ENCODE assay signal across 13 mouse cellular contexts in genomic region chr8:122641406-122641805, GRCm38 (mm10). TPM values are rescaled to one million over a fixed set of nuclear protein-coding genes. Genes with fewer than 3 reads are reported as not detected.
DNase-seq lines count a peak whose midpoint lies in the region; ATAC-seq lines count a peak whose summit lies in the region.
"Had no signal": no experiment of that assay in that cellular context is flagged by ENCODE, and none has a peak within 500 bp of the region (broad histone marks: within the 10 kb centered on the region; RNA-seq: fewer than 3 reads in every experiment).

No protein-coding gene starts in this region.

- H3K27me3 ChIP-seq in embryonic facial prominence, embryonic 13.5 days = peaks cover 4% of the 10 kb centered on the region; the same call in 1 of the 2 replicates
- H3K27me3 ChIP-seq in limb, embryonic 10.5 days (ENCODE audit: low read depth, poor library complexity, severe bottlenecking) = peaks cover 17% of the 10 kb centered on the region; the same call in 1 of the 2 replicates
- H3K27me3 ChIP-seq: liver, embryonic 15.5 days had no signal

- peak; percentile 47 to 54 for DNase-seq in cerebellum, postnatal 10 days
- DNase-seq in cerebellum, postnatal 36 days = no peak
- peak; percentile 88 for DNase-seq in layer of hippocampus, adult 9-11 months
- DNase-seq in limb, embryonic 10.5 days (ENCODE audit: low spot score) = no peak
- no peak for DNase-seq in kidney, adult 9 months
- DNase-seq in cerebellum, adult 9-11 months = no peak
- no peak for DNase-seq in gastrocnemius, postnatal 14 days
- DNase-seq: retina, postnatal 1 day had no signal

- H3K4me2 ChIP-seq in embryonic facial prominence, embryonic 13.5 days = no peak overlapping the region
- H3K4me2 ChIP-seq: liver, embryonic 15.5 days had no signal

- H3K9ac ChIP-seq in embryonic facial prominence, embryonic 13.5 days = 0 out of 2 replicates have a peak overlapping the region, but pooled peaks have one; percentile 32
- H3K9ac ChIP-seq: liver, embryonic 15.5 days had no signal

- H3K4me3 ChIP-seq in embryonic facial prominence, embryonic 13.5 days = no peak overlapping the region
- no peak overlapping the region for H3K4me3 ChIP-seq in limb, embryonic 10.5 days
- H3K4me3 ChIP-seq: liver, embryonic 15.5 days had no signal

- peaks cover 33% of the 10 kb centered on the region for H3K4me1 ChIP-seq in embryonic facial prominence, embryonic 13.5 days
- H3K4me1 ChIP-seq in limb, embryonic 10.5 days = peaks cover 68% of the 10 kb centered on the region

- intact Hi-C loops in gastrocnemius, postnatal 14 days (cut with DNase I; ENCODE audit: low total_unique reads) = no loop called here

- no peak overlapping the region for H3K27ac ChIP-seq in embryonic facial prominence, embryonic 13.5 days
- peak overlapping the region; percentile 33; the same call in 1 of the 2 replicates for H3K27ac ChIP-seq in limb, embryonic 10.5 days
- H3K27ac ChIP-seq: liver, embryonic 15.5 days had no signal

- 0 out of 2 replicates have a peak, but pooled peaks cover 4% of the 10 kb centered on the region for H3K36me3 ChIP-seq in embryonic facial prominence, embryonic 13.5 days
- peaks cover 15% of the 10 kb centered on the region for H3K36me3 ChIP-seq in limb, embryonic 10.5 days

- no peaks in the 10 kb centered on the region for H3K9me3 ChIP-seq in embryonic facial prominence, embryonic 13.5 days
- no peaks in the 10 kb centered on the region for H3K9me3 ChIP-seq in limb, embryonic 10.5 days (replicated peaks)
- H3K9me3 ChIP-seq: liver, embryonic 15.5 days had no signal

- ATAC-seq in embryonic facial prominence, embryonic 13.5 days (ENCODE audit: insufficient number of reproducible peaks, insufficient read depth, low FRiP score, low TSS enrichment, low read depth) = no peak
- ATAC-seq: inflammation-experienced regulatory T-cells, adult 6 months had no signal

- 67% methylated on average over 15 of the region's 15 CpGs for WGBS in embryonic facial prominence, embryonic 13.5 days
- WGBS in limb, embryonic 10.5 days = 75% methylated on average over 15 of the region's 15 CpGs

RNA-seq across cellular contexts. Expression of gene Pabpn1l, which starts 18.9 kb away (rescaled TPM):
- polyA plus RNA-seq in embryonic facial prominence, embryonic 13.5 days (2015; fragmentation: Nextera tagmentation; extraction: Ambion mirVana) = not detected in 2 replicates
- not detected in 2 replicates for polyA plus RNA-seq in limb, embryonic 10.5 days (2016; fragmentation: Nextera tagmentation; extraction: Ambion mirVana)
- total RNA-seq in gastrocnemius, postnatal 14 days (2021) = not detected
- polyA plus RNA-seq: heart, embryonic 16.5 days; inflammation-experienced regulatory T-cells, adult 6 months; liver, embryonic 15.5 days; stomach, embryonic 16.5 days had no signal

RNA-seq across cellular contexts. Expression of gene Trappc2l, which starts 30.0 kb away (rescaled TPM):
- polyA plus RNA-seq in embryonic facial prominence, embryonic 13.5 days (2015; fragmentation: Nextera tagmentation; extraction: Ambion mirVana) = 53.0 and 57.7 TPM in 2 replicates
- polyA plus RNA-seq in limb, embryonic 10.5 days (2016; fragmentation: Nextera tagmentation; extraction: Ambion mirVana) = 49.4 and 51.5 TPM in 2 replicates
- 10 to 100 TPM; 47.5 TPM for total RNA-seq in gastrocnemius, postnatal 14 days (2021)

RNA-seq across cellular contexts. Expression of gene Galns, which starts 30.1 kb away (rescaled TPM):
- polyA plus RNA-seq in embryonic facial prominence, embryonic 13.5 days (2015; fragmentation: Nextera tagmentation; extraction: Ambion mirVana) = 7.5 and 7.6 TPM in 2 replicates
- 4.0 and 5.7 TPM in 2 replicates for polyA plus RNA-seq in limb, embryonic 10.5 days (2016; fragmentation: Nextera tagmentation; extraction: Ambion mirVana)
- 1 to 10 TPM; 2.9 to 3.6 TPM for total RNA-seq in gastrocnemius, postnatal 14 days (2021)

RNA-seq across cellular contexts. Expression of gene Cbfa2t3, which starts 57.5 kb away (rescaled TPM):
- polyA plus RNA-seq in embryonic facial prominence, embryonic 13.5 days (2015; fragmentation: Nextera tagmentation; extraction: Ambion mirVana) = 4.6 TPM in 2 replicates
- 2.0 and 2.8 TPM in 2 replicates for polyA plus RNA-seq in limb, embryonic 10.5 days (2016; fragmentation: Nextera tagmentation; extraction: Ambion mirVana)
- total RNA-seq in gastrocnemius, postnatal 14 days (2021) = 10 to 100 TPM; 19.5 to 23.2 TPM

Comparison
In these comparisons a context has a peak if more than half of its experiments do, and no peak if none do; other contexts are left out.
1. DNase-seq: peak in cerebellum, postnatal 10 days (2 of 2) and layer of hippocampus, adult 9-11 months (single experiment); none in cerebellum, postnatal 36 days (0 of 2), limb, embryonic 10.5 days (single experiment), kidney, adult 9 months (single experiment), cerebellum, adult 9-11 months (single experiment) and gastrocnemius, postnatal 14 days (single experiment).